Mouse (Mus musculus) bone marrow, adult 2 months (tissue): Measurements from ENCODE around the gene Tmeff2.

Source experiments
- CTCF ChIP-seq: fragments of 200-500 bp; IDR thresholded peaks from 2 replicates; pipeline ENCODE4 v1.5.1; 2011; ENCODE audit warnings: low read length, control low read depth; ENCODE audit not compliant: control insufficient read depth, insufficient read depth
- POLR2A ChIP-seq: fragments of 200-500 bp; IDR thresholded peaks from 2 replicates; pipeline ENCODE4 v1.6.1; 2011; ENCODE audit warnings: low read depth, mild to moderate bottlenecking, control low read depth, low read length, borderline replicate concordance; ENCODE audit not compliant: control insufficient read depth

DNA sequence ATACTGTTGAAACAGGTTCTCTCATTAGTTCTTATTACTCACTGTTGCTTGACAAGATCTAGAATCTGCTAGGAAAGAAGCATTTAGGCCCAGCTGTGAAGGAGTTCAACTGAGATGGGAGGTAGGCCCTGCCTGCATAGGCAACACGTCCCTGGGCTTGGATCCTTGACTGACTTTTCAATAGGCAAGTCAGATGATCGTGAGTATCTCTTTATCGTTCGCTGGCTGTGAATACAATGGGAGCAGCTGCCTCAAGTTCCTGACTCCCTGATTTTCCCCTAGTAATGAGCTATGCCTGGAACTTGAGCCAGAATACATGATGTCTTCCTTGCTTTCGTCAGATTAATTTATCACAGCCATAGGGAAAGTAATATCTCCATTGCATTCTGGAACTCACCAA is 214.3 kb downstream of the Tmeff2 start:
- no peak for TF ChIP-seq CTCF
- TF ChIP-seq POLR2A = no peak
